Mouse (Mus musculus) CD8-positive naive resting alpha-beta T cell, adult 57 days (primary cell): ENCODE data around the gene Clcn1. TPM values are rescaled to one million over a fixed set of nuclear protein-coding genes. Genes with fewer than 3 reads are reported as not detected.

Experiments used
- total RNA-seq: library from RNA; stranded (reverse); gene quantifications from one replicate; pipeline ENCODE4 v1.2.4, GENCODE M21; 2023

The Clcn1 gene
- 0.64 TPM for total RNA-seq

GRCm38 (mm10) chr6:42286448-42286847 lies at the start of gene Clcn1:
Clcn1 (plus strand) TSS chr6:42286685.

GRCm38 (mm10) chr6:42245711-42246353 lies 40.7 kb upstream of the Clcn1 start, which contains the start of gene Gstk1:
Gstk1 (plus strand) TSS chr6:42245935.

GRCm38 (mm10) chr6:42261524-42262170 lies 24.8 kb upstream of the Clcn1 start, which contains the start of gene Tmem139:
Tmem139 (plus strand) TSS chr6:42261970.

GRCm38 (mm10) chr6:42264626-42265312 lies 21.7 kb upstream of the Clcn1 start, which contains the start of gene Casp2:
Casp2 (plus strand) TSS chr6:42264985.

GRCm38 (mm10) chr6:42324482-42325267 lies 38.2 kb downstream of the Clcn1 start, which contains the start of gene Fam131b:
Fam131b (minus strand) TSS chr6:42324643.

GRCm38 (mm10) chr6:42349426-42350020 lies 63.0 kb downstream of the Clcn1 start, which contains the start of gene Zyx:
Zyx (plus strand) TSS chr6:42349630.

Other genes with a start within 250 kb of the Clcn1 start
- gene Sva, start 248.3 kb upstream of the Clcn1 start, total RNA-seq = not detected
- gene Tas2r139, start 145.7 kb upstream of the Clcn1 start, total RNA-seq = not detected
- not detected for gene Tas2r144, start 71.4 kb upstream of the Clcn1 start, total RNA-seq
- gene Gstk1, start 40.8 kb upstream of the Clcn1 start, total RNA-seq = 8.5 TPM
- not detected for gene Tmem139, start 24.7 kb upstream of the Clcn1 start, total RNA-seq
- gene Casp2, start 21.7 kb upstream of the Clcn1 start, total RNA-seq = 57.6 TPM
- 0.21 TPM for gene Fam131b, start 38.0 kb downstream of the Clcn1 start, total RNA-seq
- 196 TPM for gene Zyx, start 62.9 kb downstream of the Clcn1 start, total RNA-seq
- not detected for gene Epha1, start 86.6 kb downstream of the Clcn1 start, total RNA-seq
- gene Tas2r143, start 113.6 kb downstream of the Clcn1 start, total RNA-seq = 0.83 TPM
- gene Tas2r135, start 118.7 kb downstream of the Clcn1 start, total RNA-seq = 0.98 TPM
- not detected for gene Tas2r126, start 147.8 kb downstream of the Clcn1 start, total RNA-seq
- gene Olfr458, start 178.5 kb downstream of the Clcn1 start, total RNA-seq = not detected
- not detected for gene Olfr457, start 189.7 kb downstream of the Clcn1 start, total RNA-seq
- gene Olfr456, start 200.5 kb downstream of the Clcn1 start, total RNA-seq = not detected